Mouse (Mus musculus) kidney, embryonic 15.5 days (tissue): ENCODE measurements around the gene Actr8. TPM values are rescaled to one million over a fixed set of nuclear protein-coding genes. Genes with fewer than 3 reads are reported as not detected.

Experiments used
- ATAC-seq: fragments of 200-750 bp; cut with Nextera tagmentation; replicated peaks from 2 replicates; pipeline ENCODE4 v1.8.0; 2017; ENCODE audit warnings: moderate TSS enrichment; ENCODE audit not compliant: low FRiP score
- H3K27ac ChIP-seq: fragments of 300-500 bp; sonication (generic); 2 replicates; pipeline ENCODE4 v1.5.1; 2015; ENCODE audit warnings: mild to moderate bottlenecking, inconsistent platforms
- H3K27me3 ChIP-seq: fragments of 300-500 bp; sonication (generic); 2 replicates; pipeline ENCODE4 v1.6.1; 2015; ENCODE audit warnings: inconsistent platforms
- H3K36me3 ChIP-seq: fragments of 300-500 bp; sonication (generic); 2 replicates; pipeline ENCODE4 v1.6.1; 2015; ENCODE audit warnings: inconsistent platforms
- H3K4me1 ChIP-seq: fragments of 300-500 bp; sonication (generic); 2 replicates; pipeline ENCODE4 v1.6.1; 2015; ENCODE audit warnings: inconsistent platforms
- H3K4me2 ChIP-seq: fragments of 300-500 bp; sonication (generic); 2 replicates; pipeline ENCODE4 v1.6.1; 2015; ENCODE audit warnings: moderate library complexity, mild to moderate bottlenecking, inconsistent platforms
- H3K4me3 ChIP-seq: fragments of 300-500 bp; sonication (generic); replicated peaks from 2 replicates; pipeline ENCODE4 v1.5.1; 2015; ENCODE audit warnings: mild to moderate bottlenecking, inconsistent platforms
- H3K9ac ChIP-seq: fragments of 300-500 bp; sonication (generic); 2 replicates; pipeline ENCODE4 v1.6.1; 2015; ENCODE audit warnings: mild to moderate bottlenecking, inconsistent platforms
- H3K9me3 ChIP-seq: fragments of 300-500 bp; sonication (generic); replicated peaks from 2 replicates; pipeline ENCODE4 v1.6.1; 2016; ENCODE audit warnings: inconsistent platforms
- WGBS: fragments of 180-500 bp; shearing (Covaris S2); methylation state at CpG from one replicate; pipeline ENCODE4 v1.1.7; 2015; ENCODE audit warnings: mixed read lengths; 5-methylcytosine and 5-hydroxymethylcytosine counted together
- microRNA-seq: library from miRNA; unstranded; fragments of <30 nt; microRNA quantifications from one replicate; pipeline ENCODE4, GENCODE M21; 2016
- polyA plus RNA-seq: library from polyadenylated mRNA; unstranded; fragments of >200 nt; fragmentation: Nextera tagmentation; extraction: Ambion mirVana; gene quantifications from 2 replicates; pipeline ENCODE4 v1.2.1, GENCODE M21; 2015

The Actr8 gene
- polyA plus RNA-seq, 1 experiment from 2014 or later, result 71.2 TPM

GRCm38 (mm10) chr14:30046976-30047375 lies 68.8 kb downstream of the Actr8 start:
- Histone ChIP-seq H3K9ac (no peak overlapping the region), H3K4me1 (peaks cover 12% of the 10 kb centered on the region; the same call in 1 of the 2 replicates), H3K9me3 (no peaks in the 10 kb centered on the region), H3K27ac (no peak overlapping the region), H3K4me2 (no peak overlapping the region), H3K36me3 (no peaks in the 10 kb centered on the region), H3K27me3 (no peaks in the 10 kb centered on the region), H3K4me3 (no peak overlapping the region)
- WGBS, result 82% methylated on average over 4 of the region's 4 CpGs
- no peak for ATAC-seq

DNA sequence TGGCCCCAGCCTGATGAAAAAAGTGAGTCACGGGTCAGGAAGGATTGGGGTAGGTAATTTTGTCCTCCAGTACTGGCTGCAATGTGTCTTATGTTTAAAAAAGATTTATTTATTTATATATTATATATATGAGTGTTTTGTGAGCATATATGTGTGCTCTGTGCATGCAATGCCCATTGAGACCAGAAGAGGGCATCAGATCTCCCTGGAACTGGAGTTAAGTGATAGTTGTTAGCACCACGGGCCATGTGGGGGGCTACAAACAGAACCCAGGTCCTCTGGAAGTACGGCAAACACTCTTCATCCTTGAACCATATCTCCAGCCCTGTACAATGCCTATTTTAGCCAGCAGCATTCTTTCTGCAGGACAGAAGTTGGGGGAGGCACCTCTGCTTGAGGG lies 69.9 kb downstream of the Actr8 start:
- WGBS, result 89% methylated on average over 3 of the region's 3 CpGs
- ATAC-seq, result no peak

GRCm38 (mm10) chr14:30050280-30050679 lies 72.1 kb downstream of the Actr8 start:
- Histone ChIP-seq H3K4me3 (no peak overlapping the region), H3K4me1 (peaks cover 9% of the 10 kb centered on the region; the same call in 1 of the 2 replicates), H3K9me3 (no peaks in the 10 kb centered on the region), H3K27me3 (no peaks in the 10 kb centered on the region), H3K9ac (no peak overlapping the region), H3K4me2 (no peak overlapping the region), H3K36me3 (no peaks in the 10 kb centered on the region), H3K27ac (no peak overlapping the region)
- WGBS, result 95% methylated on average over 8 of the region's 8 CpGs
- ATAC-seq, result no peak

More for the DNA sequence above, 69.9 kb downstream of the Actr8 start:
- Histone ChIP-seq H3K27me3 (no peaks in the 10 kb centered on the region), H3K9me3 (no peaks in the 10 kb centered on the region), H3K4me1 (peaks cover 12% of the 10 kb centered on the region; the same call in 1 of the 2 replicates), H3K9ac (no peak overlapping the region), H3K27ac (no peak overlapping the region), H3K4me3 (no peak overlapping the region), H3K4me2 (no peak overlapping the region), H3K36me3 (no peaks in the 10 kb centered on the region)

DNA sequence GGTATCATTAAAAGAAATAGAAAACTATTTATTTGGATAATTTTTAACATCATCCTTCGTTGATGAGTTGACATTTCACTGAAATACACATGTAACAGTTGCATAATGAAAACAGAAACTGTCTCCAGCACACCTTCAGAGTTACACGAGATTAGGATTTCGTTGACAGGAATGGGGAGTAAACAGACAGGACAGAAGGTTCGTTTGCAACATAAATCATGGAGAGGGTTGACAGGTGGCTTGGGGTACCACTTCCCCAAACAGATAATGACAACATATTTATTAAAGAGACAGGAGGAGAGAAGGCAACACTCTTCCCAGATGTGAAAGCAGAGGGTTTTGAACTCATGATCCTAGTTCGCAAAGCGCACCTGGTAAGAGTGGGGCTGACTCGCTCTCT lies 76.8 kb downstream of the Actr8 start:
- peaks cover 10% of the 10 kb centered on the region; the same call in 1 of the 2 replicates for H3K4me1 ChIP-seq
- H3K27me3 ChIP-seq, result no peaks in the 10 kb centered on the region
- H3K4me3 ChIP-seq, result no peak overlapping the region
- ATAC-seq, result no peak
- 70% methylated on average over 7 of the region's 7 CpGs for WGBS
- H3K36me3 ChIP-seq, result no peaks in the 10 kb centered on the region
- no peaks in the 10 kb centered on the region for H3K9me3 ChIP-seq
- H3K27ac ChIP-seq, result no peak overlapping the region
- H3K9ac ChIP-seq, result no peak overlapping the region
- H3K4me2 ChIP-seq, result no peak overlapping the region

Small RNAs within 50 kb of the gene (microRNA-seq; reads per million reads assigned to microRNA genes)
- not detected for gene Mir6947

Other genes with a start within 250 kb of the Actr8 start
- 263 and 288 TPM in 2 replicates for gene Selenok, start 10.0 kb upstream of the Actr8 start, polyA plus RNA-seq
- 1.2 and 1.3 TPM in 2 replicates for gene Il17rb, start 30.6 kb downstream of the Actr8 start, polyA plus RNA-seq
- 1.4 and 1.6 TPM in 2 replicates for gene Chdh, start 30.7 kb downstream of the Actr8 start, polyA plus RNA-seq